Mouse (Mus musculus): ENCODE data around the gene Hoxa6.

DNA sequence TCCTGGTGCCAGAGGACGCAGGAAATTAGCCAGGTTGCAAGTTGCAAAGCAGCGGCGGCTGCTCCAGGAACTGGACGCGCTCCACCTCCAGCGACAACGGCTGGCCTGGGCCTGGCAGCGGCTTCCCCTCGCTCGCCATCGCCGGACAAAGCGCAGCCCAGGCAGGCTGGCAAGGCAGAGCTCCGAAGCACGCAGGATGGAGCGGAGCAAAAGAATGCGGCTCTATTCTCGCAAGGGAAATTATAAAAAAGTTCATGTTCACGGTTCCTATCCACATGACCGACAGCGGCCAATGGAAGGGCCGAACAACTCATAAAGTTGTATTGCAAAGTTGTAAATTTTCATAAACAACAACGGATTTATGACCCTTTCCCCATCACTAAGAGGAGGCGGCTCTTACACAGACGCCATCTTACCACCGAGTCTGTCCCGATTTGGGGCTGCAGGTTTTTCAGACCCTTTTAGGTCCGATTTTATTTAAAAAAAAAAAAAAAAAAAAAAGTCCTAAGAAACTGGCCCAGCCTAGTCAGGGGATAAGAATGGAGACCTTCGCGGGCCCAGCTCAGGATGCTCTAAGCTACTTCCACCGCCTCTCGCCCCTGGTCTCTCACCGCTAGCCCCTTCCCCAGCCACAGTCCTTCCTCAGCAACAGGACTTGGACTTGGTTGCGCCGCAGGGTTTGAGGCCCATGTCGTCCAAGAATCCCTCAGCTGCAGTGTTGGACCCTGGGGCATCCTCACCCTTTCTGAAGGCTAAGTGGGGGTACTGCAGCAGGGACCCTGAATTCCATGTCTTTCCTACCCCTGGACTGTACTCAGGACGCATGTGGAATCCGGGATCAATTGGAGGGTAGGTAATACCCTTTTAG, 4.8 kb upstream of the Hoxa6 start, which contains the start of the genes Hoxa3 and Gm28308:
- TF ChIP-seq CHD1 (IDR thresholded peaks at IDR 0.05; ENCODE audit: low read depth, low read length) (no peak), USF1 (IDR thresholded peaks at IDR 0.05; ENCODE audit: low read depth, low read length) (no peak), POLR2A (IDR thresholded peaks at IDR 0.05; ENCODE audit: low read depth, low read length) (peak; percentile 49), CTCF (conservative IDR thresholded peaks at IDR 0.05 in 1 of 2, IDR thresholded peaks at IDR 0.05 in 1 of 2; ENCODE audit: low read depth in 2 of 2, low read length in 2 of 2) (no peak), ZKSCAN1 (IDR thresholded peaks at IDR 0.05; ENCODE audit: borderline replicate concordance, low read depth, low read length) (no peak), MYC (IDR thresholded peaks at IDR 0.05; ENCODE audit: low read depth, low read length) (no peak), ZMIZ1 (IDR thresholded peaks at IDR 0.05; ENCODE audit: low read depth, low read length) (no peak)

All from CH12.LX (cell line).